Mouse (Mus musculus): ENCODE data around the gene Pilrb2.

DNA sequence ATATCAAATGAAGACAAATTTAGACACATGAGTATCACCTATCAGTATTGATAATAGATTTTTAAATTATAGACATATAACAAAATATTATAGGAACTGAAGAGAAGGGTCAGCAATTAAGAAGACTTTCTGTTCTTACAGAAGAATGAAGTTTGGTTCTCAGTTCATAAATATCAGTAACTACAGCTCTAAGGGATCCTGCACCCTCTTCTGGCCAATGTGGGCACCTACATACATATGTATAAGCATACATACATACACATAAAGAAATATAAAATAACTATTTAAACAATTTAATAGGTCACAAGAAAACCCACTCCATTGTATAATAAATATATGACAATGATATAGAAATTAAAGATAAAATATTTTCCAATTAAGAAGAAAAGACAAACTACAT lies 42.9 kb upstream of the Pilrb2 start:
- no peak for TF ChIP-seq CTCF (conservative IDR thresholded peaks at IDR 0.05; ENCODE audit: insufficient read depth, insufficient read length, low read depth, low read length)
- TF ChIP-seq POLR2A (IDR thresholded peaks at IDR 0.05; ENCODE audit: low read depth, low read length), result no peak

Data from kidney, adult 2 months (tissue).